Mouse (Mus musculus) c-Kit-positive CD71-negative TER-119-negative erythroid progenitor cells, embryonic 14.5 days (primary cell): ENCODE data around the gene H2afy.

ENCODE experiments used
- DNase-seq: peaks from one replicate; pipeline ENCODE4 v3.0.0-alpha.2; 2013; ENCODE audit warnings: low read depth

H2afy gene

DNA sequence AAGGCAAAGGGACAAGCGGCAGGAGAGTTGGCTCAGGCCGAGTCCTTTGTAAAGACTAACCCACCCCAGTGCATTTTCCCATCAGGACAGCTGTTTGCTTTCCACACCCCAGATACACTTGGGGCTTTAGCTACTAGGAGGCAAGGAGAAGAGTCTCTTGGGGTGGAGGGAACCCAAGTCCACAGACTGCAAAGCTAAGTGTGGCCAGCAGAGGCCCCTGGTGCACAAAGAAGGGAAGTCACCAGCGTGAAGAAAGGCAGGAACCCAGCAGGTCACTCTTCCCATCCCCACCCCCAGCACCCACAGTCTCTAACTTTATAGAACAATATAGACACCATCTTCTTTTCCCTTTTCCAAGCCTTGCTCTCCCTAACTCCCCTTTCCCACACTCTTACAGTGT lies 9.4 kb upstream of the H2afy start:
- DNase-seq: peak; percentile 63

DNA sequence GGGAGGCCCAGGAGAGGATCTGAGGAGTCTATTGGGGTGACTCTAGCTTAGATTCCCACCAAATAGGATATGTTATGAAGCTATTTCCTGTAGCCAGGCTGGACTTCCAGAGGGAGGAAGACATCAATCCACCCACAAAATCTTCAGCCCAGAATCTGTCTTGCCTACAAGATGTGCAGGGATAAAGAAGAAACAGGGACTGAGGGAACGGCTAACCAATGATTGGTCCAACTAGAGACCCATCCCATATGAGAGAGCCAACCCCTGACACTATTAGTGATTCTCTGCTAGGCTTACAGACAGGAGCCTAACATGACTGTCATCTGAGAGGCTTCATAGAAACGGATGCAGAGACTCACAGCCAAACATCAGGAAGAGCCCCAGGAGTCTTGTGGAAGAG lies 7.9 kb upstream of the H2afy start:
- no peak for DNase-seq

GRCm38 (mm10) chr13:56143151-56143513 lies 7.0 kb upstream of the H2afy start:
- DNase-seq: no peak

GRCm38 (mm10) chr13:56142382-56143150 lies 6.4 kb upstream of the H2afy start:
- no peak for DNase-seq

DNA sequence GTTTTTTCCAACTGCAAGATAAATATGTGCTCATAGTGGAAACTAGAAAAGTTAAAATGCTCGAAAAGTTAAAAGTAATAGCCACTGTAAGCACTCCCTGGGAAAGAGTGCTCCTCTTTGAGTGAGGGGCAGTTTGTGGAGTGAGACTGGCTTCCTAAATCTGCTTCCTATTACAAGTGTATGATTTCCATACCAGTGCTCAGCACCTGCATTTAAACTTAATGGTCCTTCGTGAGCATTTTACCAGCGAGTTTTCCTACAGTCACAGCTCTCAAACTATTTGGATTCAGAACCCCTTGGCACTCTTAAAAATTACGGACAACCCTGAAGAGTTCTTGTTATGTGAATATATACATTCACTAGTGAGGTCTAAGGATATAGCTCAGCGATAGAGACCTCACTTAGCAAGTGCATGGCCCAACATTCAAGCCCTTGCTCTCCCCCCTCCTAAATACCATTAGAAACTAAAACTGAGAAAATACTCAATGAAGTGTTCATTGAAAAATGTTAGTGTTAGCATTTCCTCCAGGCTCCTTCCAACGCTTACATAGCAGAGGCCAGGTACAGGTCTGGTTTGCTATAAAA lies 3.1 kb upstream of the H2afy start:
- no peak for DNase-seq

DNA sequence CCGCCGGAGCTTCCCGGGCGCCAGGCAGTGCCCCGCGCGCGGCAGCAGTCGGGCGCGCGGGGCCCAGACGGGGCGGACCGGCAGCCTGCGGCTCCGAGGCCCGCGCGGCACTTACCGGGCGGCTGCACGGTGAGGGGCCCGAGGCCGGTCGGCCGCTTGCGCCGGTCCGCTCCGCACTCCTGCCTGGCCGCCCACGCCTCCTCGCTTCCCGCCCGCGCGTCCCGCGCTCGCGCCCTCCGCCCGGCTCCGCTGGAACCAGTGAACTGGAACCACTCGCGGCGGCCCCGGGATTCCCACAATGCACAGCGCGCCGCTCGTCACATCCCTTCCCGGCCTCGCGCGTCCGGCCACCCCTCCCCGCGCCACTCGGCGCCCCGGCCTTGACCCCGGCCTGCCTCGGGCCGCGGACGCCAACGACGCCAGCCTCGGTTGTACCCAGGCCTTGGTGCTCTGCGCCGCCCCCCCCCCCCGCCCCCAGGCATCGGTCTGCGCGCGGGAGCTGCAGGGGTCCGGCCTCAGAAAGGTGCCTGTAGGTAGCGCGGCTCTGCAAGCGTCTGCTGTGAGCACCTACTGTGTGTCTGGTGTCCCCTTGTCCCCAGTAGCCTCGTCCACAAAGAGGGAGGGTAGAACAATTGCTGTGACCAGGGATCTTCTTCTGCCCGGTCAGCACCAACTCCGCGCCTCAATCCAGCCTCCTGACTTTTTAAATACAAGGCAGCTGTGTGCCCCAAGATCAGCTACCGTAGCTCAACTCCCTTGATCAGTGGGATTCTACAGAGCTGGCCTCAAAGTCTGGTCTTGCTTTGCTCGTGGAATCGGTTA lies 719 bp downstream of the H2afy start:
- peak; percentile 41 for DNase-seq

- no peak for DNase-seq
Measured at GRCm38 (mm10) chr13:56134631-56135181, 1.5 kb downstream of the H2afy start.

DNA sequence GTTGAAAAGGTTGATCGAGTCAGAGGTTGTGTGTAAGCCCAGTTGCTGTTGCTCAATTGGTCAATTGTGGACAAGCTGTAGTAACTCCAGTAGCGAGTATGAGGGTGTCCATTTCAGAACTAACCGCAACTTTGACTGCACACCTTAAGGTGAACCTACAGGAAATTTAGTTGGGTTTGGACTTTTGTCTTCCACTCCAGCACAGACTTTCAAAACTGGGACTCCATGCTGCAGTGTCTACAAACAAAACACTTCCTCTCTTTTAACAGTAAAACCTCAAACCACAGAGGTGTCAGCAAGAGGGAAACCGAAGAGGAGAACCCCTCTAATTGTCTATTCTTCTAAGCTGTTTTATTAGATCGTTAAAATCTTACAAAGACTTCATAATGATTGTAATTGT lies 2.1 kb downstream of the H2afy start:
- no peak for DNase-seq

GRCm38 (mm10) chr13:56132941-56133340 lies 3.2 kb downstream of the H2afy start:
- DNase-seq: no peak

GRCm38 (mm10) chr13:56132326-56132936 lies 3.7 kb downstream of the H2afy start:
- peak; percentile 42 for DNase-seq

GRCm38 (mm10) chr13:56130544-56130943 lies 5.6 kb downstream of the H2afy start:
- DNase-seq: no peak

DNA sequence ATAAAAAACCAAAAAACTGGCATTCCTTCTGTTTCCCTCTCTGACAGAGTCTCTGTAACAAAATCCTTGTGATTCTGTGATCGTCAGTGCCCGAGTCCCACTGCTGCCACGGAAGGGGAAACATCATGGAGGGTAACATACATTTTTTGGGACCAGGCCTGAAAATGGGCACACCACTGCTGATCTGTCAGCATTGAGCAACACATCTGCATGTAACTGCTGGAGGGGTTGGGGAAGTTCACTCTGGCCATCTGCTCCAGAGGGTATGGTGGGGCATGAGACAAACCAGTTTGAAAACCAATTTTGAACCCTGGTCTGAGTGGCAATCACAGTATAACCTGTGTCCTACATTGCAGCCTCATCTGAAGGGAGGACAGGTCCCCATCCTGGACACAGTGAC lies 6.6 kb downstream of the H2afy start:
- no peak for DNase-seq

DNA sequence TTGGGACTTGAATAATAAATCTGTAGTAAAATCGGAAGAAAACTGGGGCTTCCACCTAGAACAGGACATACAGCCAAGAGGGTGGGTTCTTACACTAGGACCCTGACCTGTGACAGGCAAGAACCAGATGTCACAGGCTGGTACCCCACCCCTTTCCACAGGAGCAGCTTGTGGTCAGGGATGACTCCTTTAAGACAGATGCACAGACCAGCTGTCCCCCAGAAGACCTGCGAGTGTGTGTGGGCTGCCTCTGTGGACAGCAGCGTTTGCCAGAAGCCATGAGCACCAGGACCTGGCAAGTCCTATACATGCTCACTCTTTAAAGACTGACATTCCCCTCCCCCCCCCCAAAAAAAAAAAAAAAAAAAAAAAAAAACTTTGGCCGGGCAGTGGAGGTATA lies 7.1 kb downstream of the H2afy start:
- DNase-seq: no peak

- no peak for DNase-seq
Measured at GRCm38 (mm10) chr13:56125632-56126031, 10.5 kb downstream of the H2afy start.

DNA sequence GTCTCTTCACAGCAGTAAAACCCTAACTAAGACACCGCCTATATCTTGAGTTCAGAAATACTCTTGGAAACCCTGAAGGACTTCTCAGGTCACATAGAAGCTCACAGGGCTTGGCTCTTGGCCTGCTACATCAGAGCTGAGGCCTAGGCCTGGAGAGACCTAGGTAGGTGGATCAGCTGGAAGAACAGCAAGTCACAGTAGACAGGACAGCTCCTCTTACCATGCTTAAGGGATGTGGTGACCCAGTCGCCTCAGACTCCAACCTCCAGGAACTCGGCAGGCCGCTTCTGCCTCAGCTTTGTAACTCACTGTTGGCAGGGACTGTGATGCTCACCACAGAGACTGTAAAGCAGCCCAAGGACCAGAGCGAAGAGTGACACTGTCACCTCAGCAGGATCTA lies 13.1 kb downstream of the H2afy start:
- DNase-seq: no peak

DNA sequence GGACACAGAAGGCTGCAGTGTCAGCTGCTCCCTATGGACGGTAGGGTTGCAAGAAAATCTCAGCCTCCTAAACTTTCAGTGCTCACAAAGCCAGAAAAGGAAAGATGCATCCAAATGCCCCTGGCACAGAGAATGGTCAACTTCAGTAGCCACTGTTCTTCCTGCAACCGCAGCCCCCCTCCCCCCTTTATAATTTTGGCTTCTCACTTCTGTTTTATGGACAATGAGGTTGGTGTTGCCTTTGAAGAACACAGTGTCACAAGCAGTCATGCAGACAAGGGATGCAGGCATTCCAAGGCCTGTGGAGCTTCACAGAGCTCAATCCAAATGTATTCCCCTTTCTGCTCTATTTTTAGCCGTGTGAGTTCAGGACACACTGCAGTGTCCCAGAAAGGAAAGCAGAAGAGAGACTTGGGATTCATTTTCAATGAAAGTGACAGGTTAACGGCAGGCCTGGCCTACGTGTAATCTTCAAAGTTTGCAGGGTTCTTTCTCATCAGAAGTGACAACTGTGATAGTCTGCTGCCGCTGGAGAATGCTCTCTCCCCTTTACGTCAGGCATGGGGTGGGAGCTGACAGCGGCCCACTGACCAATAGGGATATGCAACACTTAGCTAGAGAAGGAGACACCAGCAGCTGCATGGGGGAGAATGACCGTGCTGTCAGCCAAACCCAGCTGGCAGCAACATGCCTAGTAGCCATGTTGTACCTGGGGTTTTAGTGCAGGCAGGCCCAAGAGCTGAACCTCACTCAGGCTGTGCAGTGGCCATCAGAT lies 18.0 kb downstream of the H2afy start:
- no peak for DNase-seq

DNA sequence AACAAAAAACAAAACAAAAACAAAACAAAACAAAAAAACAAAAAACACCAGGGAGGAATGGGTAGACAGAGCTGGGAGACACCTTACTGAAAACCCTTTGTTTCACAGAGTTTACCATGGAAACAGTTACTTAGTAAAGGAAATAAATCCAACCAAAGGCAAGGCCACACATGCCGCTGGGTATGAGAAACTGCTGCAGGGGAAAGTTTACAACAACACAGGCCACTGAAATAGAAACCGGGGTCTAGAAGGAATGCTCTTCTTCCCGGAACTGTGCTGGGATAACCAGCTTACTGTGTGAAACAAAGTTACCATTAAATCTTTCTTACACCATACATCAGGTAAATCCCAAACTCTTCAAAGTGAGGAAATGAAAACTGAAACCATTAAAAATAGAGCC lies 20.3 kb downstream of the H2afy start:
- DNase-seq: no peak

DNA sequence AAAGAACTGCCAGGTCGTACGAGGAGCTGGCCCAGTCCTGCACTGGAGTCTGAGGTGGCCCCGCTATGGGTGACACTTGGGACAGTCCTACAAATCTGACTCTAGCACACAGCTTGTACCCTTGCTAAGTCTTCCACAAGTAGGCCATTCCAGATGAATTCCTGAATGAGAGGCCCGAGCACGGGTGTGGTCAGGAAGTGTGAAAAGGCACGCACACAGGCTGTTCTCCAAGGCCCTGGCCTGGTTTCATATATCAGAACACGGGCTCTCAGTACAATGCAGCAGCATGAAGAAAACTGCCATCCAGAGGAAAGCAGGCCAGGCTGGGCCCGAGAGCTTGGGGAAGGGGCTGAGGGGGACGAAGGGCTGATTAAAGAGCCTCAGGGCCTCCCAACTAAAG lies 20.8 kb downstream of the H2afy start:
- no peak for DNase-seq

DNA sequence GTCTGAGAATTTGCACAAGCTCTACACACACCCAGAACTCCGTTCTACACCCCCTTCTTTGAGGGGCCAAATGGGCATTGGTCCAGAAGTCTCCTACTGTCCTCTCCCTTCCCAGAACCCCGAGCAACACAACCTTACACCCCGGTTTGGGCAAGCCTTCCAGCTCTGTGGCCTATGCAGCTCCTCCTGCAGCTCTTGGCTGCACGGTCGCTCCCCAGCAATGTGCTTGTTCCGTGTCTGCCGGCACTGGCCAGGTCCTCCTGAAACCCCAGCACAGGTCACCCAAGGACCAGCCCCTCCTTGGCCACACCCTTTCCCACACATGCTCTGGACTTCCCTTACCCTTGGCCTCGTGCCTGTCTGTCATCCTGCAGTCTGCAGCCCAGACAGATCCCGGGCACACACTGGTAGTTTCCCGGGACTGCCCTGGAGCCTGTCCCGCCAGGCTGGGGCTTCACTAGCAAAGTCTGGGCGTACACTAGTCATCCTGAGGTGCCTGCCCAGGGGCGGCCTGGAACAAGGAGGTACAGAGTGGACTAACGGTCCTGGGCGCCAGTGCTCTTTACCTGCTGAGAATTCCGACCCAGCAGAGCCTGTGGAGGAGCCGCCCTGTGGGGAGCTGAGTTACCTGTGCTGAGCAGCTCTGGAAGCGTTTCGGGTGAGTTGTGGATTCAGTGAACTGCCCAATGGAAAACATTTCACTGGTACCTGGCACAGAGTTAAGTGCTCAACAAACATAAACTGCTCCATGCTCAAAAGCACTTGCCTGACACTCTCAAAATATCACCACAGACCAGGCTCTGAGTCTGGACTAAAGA lies 22.5 kb downstream of the H2afy start:
- no peak for DNase-seq

DNA sequence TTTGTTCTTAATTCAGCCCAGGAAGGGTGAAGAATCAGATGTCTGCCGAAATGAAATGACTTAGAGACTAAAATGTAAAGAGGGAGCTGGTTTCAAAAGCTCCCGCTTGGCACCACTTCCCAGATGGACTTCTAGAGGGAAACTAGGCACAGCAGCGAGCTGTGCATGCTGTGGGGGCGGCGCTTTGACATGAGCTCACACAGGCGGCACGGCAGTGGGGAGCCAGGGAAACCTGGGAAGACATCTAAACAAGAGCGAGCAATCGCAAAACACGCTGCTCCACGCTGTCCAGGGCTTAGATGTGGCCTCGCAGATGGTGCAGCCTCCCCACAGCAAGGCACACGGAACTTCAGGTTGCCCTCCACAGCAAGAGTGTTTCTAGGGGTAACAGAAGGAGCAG lies 23.2 kb downstream of the H2afy start:
- DNase-seq: no peak

GRCm38 (mm10) chr13:56112496-56112895 lies 23.7 kb downstream of the H2afy start:
- DNase-seq: no peak
